Mouse (Mus musculus) neural tube, embryonic 11.5 days (tissue): ENCODE results near the gene Prelid1. TPM values are rescaled to one million over a fixed set of nuclear protein-coding genes. Genes with fewer than 3 reads are reported as not detected.

Experiments used
- ATAC-seq: fragments of 200-750 bp; cut with Nextera tagmentation; 2 replicates; pipeline ENCODE4 v1.8.0; 2017; ENCODE audit warnings: moderate number of reproducible peaks, mild to moderate bottlenecking, moderate TSS enrichment, moderate library complexity; ENCODE audit not compliant: insufficient read depth, low FRiP score, low TSS enrichment
- DNase-seq: peaks from one replicate; pipeline ENCODE4 v3.0.0-alpha.2; 2015; ENCODE audit warnings: low spot score
- H3K27ac ChIP-seq: fragments of 300-500 bp; sonication (generic); 2 replicates; pipeline ENCODE4 v1.5.1; 2014; ENCODE audit warnings: low read depth, mild to moderate bottlenecking, low read length
- H3K27me3 ChIP-seq: fragments of 300-500 bp; sonication (generic); 2 replicates; pipeline ENCODE4 v1.6.1; 2014; ENCODE audit warnings: mild to moderate bottlenecking, low read length, mixed read lengths; ENCODE audit not compliant: control insufficient read depth, insufficient read depth
- H3K36me3 ChIP-seq: fragments of 300-500 bp; sonication (generic); 2 replicates; pipeline ENCODE4 v1.6.1; 2014; ENCODE audit warnings: mild to moderate bottlenecking, low read length, moderate library complexity, mixed read lengths; ENCODE audit not compliant: control insufficient read depth, insufficient read depth
- H3K4me1 ChIP-seq: fragments of 300-500 bp; sonication (generic); 2 replicates; pipeline ENCODE4 v1.6.1; 2014; ENCODE audit warnings: low read length, mixed read lengths; ENCODE audit not compliant: control insufficient read depth, insufficient read depth
- H3K4me2 ChIP-seq: fragments of 300-500 bp; sonication (generic); 2 replicates; pipeline ENCODE4 v1.6.1; 2014; ENCODE audit warnings: low read depth, mild to moderate bottlenecking, moderate library complexity
- H3K4me3 ChIP-seq: fragments of 300-500 bp; sonication (generic); 2 replicates; pipeline ENCODE4 v1.5.1; 2014; ENCODE audit warnings: low read depth, low read length
- H3K9ac ChIP-seq: fragments of 300-500 bp; sonication (generic); 2 replicates; pipeline ENCODE4 v1.6.1; 2014; ENCODE audit warnings: mild to moderate bottlenecking, low read length
- H3K9me3 ChIP-seq: fragments of 300-500 bp; sonication (generic); 2 replicates; pipeline ENCODE4 v1.6.1; 2016; ENCODE audit warnings: low read length; ENCODE audit not compliant: control insufficient read depth
- WGBS: fragments of 180-500 bp; shearing (Covaris S2); extraction: QIAGEN DNeasy Blood & Tissue Kit; methylation state at CpG from one replicate; pipeline ENCODE4 v1.1.7; 2014; 5-methylcytosine and 5-hydroxymethylcytosine counted together
- polyA plus RNA-seq: library from polyadenylated mRNA; unstranded; fragments of >200 nt; fragmentation: Nextera tagmentation; extraction: Ambion mirVana; gene quantifications from 2 replicates; pipeline ENCODE4 v1.2.1, GENCODE M21; 2014

Gene Prelid1
- polyA plus RNA-seq, 1 experiment from 2014 or later: 417 TPM

DNA sequence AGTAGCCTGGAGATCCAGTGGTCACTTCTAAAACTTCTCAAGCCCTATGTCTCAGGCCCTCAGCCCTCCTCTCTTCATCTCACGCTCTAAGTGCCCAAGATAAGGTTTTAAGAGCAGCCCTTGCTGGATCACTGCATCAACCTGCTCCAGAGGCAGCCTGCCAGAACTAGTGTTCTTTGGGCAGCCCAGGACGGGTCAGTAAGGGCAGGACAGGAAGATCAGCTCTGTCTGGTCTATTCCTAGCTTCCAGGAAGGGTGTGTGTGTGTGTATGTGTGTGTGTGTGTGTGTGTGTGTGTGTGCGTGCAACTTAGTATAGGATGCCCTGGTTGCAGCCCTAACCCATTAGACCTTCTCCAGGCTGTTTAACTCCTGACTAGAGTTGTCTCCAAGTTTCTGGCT is 49.9 kb downstream of the Prelid1 start:
- DNase-seq (no peak), ATAC-seq (no peak)
- 67% methylated on average over 3 of the region's 3 CpGs for WGBS
- H3K27ac ChIP-seq: no peak overlapping the region
- H3K9me3 ChIP-seq: no peaks in the 10 kb centered on the region
- no peak overlapping the region for H3K4me2 ChIP-seq
- H3K9ac ChIP-seq: no peak overlapping the region
- H3K4me3 ChIP-seq: no peak overlapping the region
- H3K27me3 ChIP-seq: no peaks in the 10 kb centered on the region
- no peaks in the 10 kb centered on the region for H3K36me3 ChIP-seq
- H3K4me1 ChIP-seq: no peaks in the 10 kb centered on the region

DNA sequence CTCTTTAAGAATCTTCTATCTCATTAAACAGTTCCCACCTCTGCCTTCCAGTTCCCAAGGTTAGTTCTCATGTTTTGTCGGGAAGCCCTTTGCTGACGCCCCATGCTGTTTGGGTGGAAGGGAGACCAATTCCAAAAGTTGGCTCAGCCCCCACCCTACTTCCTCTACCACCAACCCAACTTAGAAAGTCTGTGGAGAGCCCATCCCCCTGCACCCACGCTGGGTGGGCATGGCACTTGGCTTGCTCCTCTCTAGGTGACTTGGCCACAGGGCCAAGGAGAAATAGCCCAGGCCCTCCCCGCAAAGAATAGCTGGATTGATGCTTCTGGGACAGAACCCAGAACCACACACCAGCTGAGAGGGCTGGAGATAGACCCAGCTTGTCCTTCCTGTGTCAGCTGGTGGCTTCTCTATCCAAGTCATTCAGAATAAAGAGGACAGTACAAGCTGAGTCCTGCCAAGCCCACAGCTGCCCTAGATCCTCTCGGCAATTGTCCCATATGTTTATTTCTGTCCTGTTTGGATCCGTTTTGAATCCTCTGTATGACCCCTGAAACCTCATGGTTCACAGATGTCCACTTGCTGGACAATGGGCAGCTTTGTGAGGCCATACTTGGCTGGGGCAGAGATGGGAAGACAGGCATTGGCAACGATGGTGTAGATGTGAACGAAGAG is 50.8 kb downstream of the Prelid1 start:
- H3K27me3 ChIP-seq: 0 out of 2 replicates have a peak, but pooled peaks cover 2% of the 10 kb centered on the region
- H3K27ac ChIP-seq: no peak overlapping the region
- no peak for DNase-seq
- H3K4me2 ChIP-seq: no peak overlapping the region
- 71% methylated on average over 8 of the region's 8 CpGs for WGBS
- no peak overlapping the region for H3K4me3 ChIP-seq
- H3K9me3 ChIP-seq: no peaks in the 10 kb centered on the region
- no peaks in the 10 kb centered on the region for H3K36me3 ChIP-seq
- no peak for ATAC-seq
- H3K9ac ChIP-seq: no peak overlapping the region
- no peaks in the 10 kb centered on the region for H3K4me1 ChIP-seq

DNA sequence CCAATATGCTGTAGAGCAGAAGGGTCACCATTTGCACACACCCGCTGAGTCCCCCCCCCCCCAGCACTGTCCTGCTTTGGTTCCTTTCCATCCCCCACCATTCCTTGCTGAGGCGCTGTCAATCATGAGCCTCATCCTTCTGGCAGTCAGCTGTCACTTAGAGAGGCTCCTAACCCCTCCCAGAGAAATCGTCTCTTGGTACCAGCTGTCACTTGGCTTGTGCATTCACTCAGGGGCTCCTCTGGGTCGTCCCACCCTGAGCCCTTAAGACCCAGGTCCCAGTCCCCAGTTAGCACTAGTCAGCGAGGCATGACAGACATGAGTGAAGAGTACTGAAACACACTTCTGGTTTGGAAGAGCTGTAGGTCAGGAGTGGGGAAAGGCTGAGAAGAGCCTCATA is 51.4 kb downstream of the Prelid1 start:
- Histone ChIP-seq H3K36me3 (no peaks in the 10 kb centered on the region), H3K4me3 (no peak overlapping the region), H3K27me3 (0 out of 2 replicates have a peak, but pooled peaks cover 2% of the 10 kb centered on the region), H3K4me2 (no peak overlapping the region), H3K4me1 (no peaks in the 10 kb centered on the region), H3K27ac (no peak overlapping the region), H3K9me3 (no peaks in the 10 kb centered on the region), H3K9ac (no peak overlapping the region)
- ATAC-seq (no peak), DNase-seq (no peak)
- WGBS: 56% methylated on average over 5 of the region's 5 CpGs

DNA sequence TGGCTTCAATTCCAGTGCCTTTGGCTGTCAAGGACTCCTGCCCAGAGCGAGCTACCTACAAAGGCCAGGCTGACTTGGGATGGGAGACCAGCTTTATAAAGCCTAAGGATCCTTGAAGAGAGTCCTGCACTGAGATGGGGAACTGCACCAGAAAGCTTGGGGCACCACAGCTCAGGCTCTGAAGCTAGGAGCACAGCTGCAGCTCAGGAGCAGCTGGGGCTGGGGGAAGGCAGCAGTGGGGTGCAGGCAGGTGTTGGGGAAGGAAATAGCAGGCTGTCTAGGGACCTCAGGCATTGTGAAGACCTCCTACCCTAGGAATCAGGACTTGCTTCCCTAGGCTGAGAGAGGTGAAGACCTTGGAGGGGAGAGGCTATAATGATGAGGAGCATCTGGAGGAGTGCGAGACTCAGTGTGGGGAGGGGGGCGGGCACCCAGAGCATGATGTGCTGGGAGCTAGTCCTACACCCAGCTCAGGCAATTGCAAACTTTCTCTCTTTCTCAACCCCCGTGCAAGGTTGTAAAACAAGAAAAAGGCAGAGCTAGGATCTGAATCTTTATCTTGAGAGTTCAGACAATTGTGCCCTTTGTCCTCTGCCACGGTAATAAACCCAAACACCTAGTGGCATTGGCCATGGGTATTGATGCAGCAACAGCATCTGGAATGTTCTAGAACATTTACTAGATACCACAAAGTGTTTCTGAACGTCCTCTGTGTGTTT is 54.1 kb downstream of the Prelid1 start:
- Histone ChIP-seq H3K4me3 (no peak overlapping the region), H3K4me1 (no peaks in the 10 kb centered on the region), H3K36me3 (no peaks in the 10 kb centered on the region), H3K9me3 (no peaks in the 10 kb centered on the region), H3K27me3 (peaks cover 23% of the 10 kb centered on the region), H3K9ac (no peak overlapping the region), H3K4me2 (no peak overlapping the region), H3K27ac (no peak overlapping the region)
- 57% methylated on average over 6 of the region's 6 CpGs for WGBS
- ATAC-seq: no peak
- no peak for DNase-seq

Other genes starting within 250 kb of the Prelid1 start
- gene Uimc1, start 220.2 kb upstream of the Prelid1 start, polyA plus RNA-seq: 28.7 and 29.9 TPM in 2 replicates
- 21.6 and 22.0 TPM in 2 replicates for gene Zfp346, start 215.2 kb upstream of the Prelid1 start, polyA plus RNA-seq
- not detected in 2 replicates for gene Gm17617, start 187.0 kb upstream of the Prelid1 start, polyA plus RNA-seq
- gene Fgfr4, start 167.9 kb upstream of the Prelid1 start, polyA plus RNA-seq: 3.0 and 3.2 TPM in 2 replicates
- gene Nsd1, start 110.7 kb upstream of the Prelid1 start, polyA plus RNA-seq: 68.2 and 69.8 TPM in 2 replicates
- gene Rab24, start 1.4 kb downstream of the Prelid1 start, polyA plus RNA-seq: 89.7 and 90.6 TPM in 2 replicates
- 29.5 and 31.6 TPM in 2 replicates for gene Mxd3, start 9.3 kb downstream of the Prelid1 start, polyA plus RNA-seq
- gene Lman2, start 42.3 kb downstream of the Prelid1 start, polyA plus RNA-seq: 82.1 and 94.8 TPM in 2 replicates
- 0.59 and 0.97 TPM in 2 replicates for gene Rgs14, start 49.2 kb downstream of the Prelid1 start, polyA plus RNA-seq
- gene Slc34a1, start 77.7 kb downstream of the Prelid1 start, polyA plus RNA-seq: 0.13 TPM in 1 of 2 replicates, not detected in the other
- gene Pfn3, start 94.7 kb downstream of the Prelid1 start, polyA plus RNA-seq: not detected in 2 replicates
- not detected in 2 replicates for gene F12, start 106.3 kb downstream of the Prelid1 start, polyA plus RNA-seq
- gene Grk6, start 124.6 kb downstream of the Prelid1 start, polyA plus RNA-seq: 58.1 and 59.6 TPM in 2 replicates
- 2.2 and 2.6 TPM in 2 replicates for gene Prr7, start 143.8 kb downstream of the Prelid1 start, polyA plus RNA-seq
- gene Dbn1, start 167.6 kb downstream of the Prelid1 start, polyA plus RNA-seq: 362 and 372 TPM in 2 replicates
- gene Pdlim7, start 193.2 kb downstream of the Prelid1 start, polyA plus RNA-seq: 165 and 172 TPM in 2 replicates
- 2.6 and 2.7 TPM in 2 replicates for gene Dok3, start 208.8 kb downstream of the Prelid1 start, polyA plus RNA-seq
- 74.5 and 76.3 TPM in 2 replicates for gene Ddx41, start 216.2 kb downstream of the Prelid1 start, polyA plus RNA-seq